Mouse (Mus musculus) neural tube, embryonic 11.5 days (tissue): Measurements from ENCODE around the gene Zfhx3. TPM values are rescaled to one million over a fixed set of nuclear protein-coding genes. Genes with fewer than 3 reads are reported as not detected.
A peak's percentile ranks its signal among the peaks of the same experiment; 100 is the strongest.

ENCODE experiments used
- ATAC-seq: fragments of 200-750 bp; cut with Nextera tagmentation; 2 replicates; pipeline ENCODE4 v1.8.0; 2017; ENCODE audit warnings: moderate number of reproducible peaks, mild to moderate bottlenecking, moderate TSS enrichment, moderate library complexity; ENCODE audit not compliant: insufficient read depth, low FRiP score, low TSS enrichment
- DNase-seq: peaks from one replicate; pipeline ENCODE4 v3.0.0-alpha.2; 2015; ENCODE audit warnings: low spot score
- H3K27ac ChIP-seq: fragments of 300-500 bp; sonication (generic); 2 replicates; pipeline ENCODE4 v1.5.1; 2014; ENCODE audit warnings: low read depth, mild to moderate bottlenecking, low read length
- H3K27me3 ChIP-seq: fragments of 300-500 bp; sonication (generic); 2 replicates; pipeline ENCODE4 v1.6.1; 2014; ENCODE audit warnings: mild to moderate bottlenecking, low read length, mixed read lengths; ENCODE audit not compliant: control insufficient read depth, insufficient read depth
- H3K36me3 ChIP-seq: fragments of 300-500 bp; sonication (generic); 2 replicates; pipeline ENCODE4 v1.6.1; 2014; ENCODE audit warnings: mild to moderate bottlenecking, low read length, moderate library complexity, mixed read lengths; ENCODE audit not compliant: control insufficient read depth, insufficient read depth
- H3K4me1 ChIP-seq: fragments of 300-500 bp; sonication (generic); 2 replicates; pipeline ENCODE4 v1.6.1; 2014; ENCODE audit warnings: low read length, mixed read lengths; ENCODE audit not compliant: control insufficient read depth, insufficient read depth
- H3K4me2 ChIP-seq: fragments of 300-500 bp; sonication (generic); 2 replicates; pipeline ENCODE4 v1.6.1; 2014; ENCODE audit warnings: low read depth, mild to moderate bottlenecking, moderate library complexity
- H3K4me3 ChIP-seq: fragments of 300-500 bp; sonication (generic); 2 replicates; pipeline ENCODE4 v1.5.1; 2014; ENCODE audit warnings: low read depth, low read length
- H3K9ac ChIP-seq: fragments of 300-500 bp; sonication (generic); 2 replicates; pipeline ENCODE4 v1.6.1; 2014; ENCODE audit warnings: mild to moderate bottlenecking, low read length
- H3K9me3 ChIP-seq: fragments of 300-500 bp; sonication (generic); 2 replicates; pipeline ENCODE4 v1.6.1; 2016; ENCODE audit warnings: low read length; ENCODE audit not compliant: control insufficient read depth
- WGBS: fragments of 180-500 bp; shearing (Covaris S2); extraction: QIAGEN DNeasy Blood & Tissue Kit; methylation state at CpG from one replicate; pipeline ENCODE4 v1.1.7; 2014; 5-methylcytosine and 5-hydroxymethylcytosine counted together
- polyA plus RNA-seq: library from polyadenylated mRNA; unstranded; fragments of >200 nt; fragmentation: Nextera tagmentation; extraction: Ambion mirVana; gene quantifications from 2 replicates; pipeline ENCODE4 v1.2.1, GENCODE M21; 2014

Gene Zfhx3
- polyA plus RNA-seq, 1 experiment from 2014 or later: 36.2 TPM

DNA sequence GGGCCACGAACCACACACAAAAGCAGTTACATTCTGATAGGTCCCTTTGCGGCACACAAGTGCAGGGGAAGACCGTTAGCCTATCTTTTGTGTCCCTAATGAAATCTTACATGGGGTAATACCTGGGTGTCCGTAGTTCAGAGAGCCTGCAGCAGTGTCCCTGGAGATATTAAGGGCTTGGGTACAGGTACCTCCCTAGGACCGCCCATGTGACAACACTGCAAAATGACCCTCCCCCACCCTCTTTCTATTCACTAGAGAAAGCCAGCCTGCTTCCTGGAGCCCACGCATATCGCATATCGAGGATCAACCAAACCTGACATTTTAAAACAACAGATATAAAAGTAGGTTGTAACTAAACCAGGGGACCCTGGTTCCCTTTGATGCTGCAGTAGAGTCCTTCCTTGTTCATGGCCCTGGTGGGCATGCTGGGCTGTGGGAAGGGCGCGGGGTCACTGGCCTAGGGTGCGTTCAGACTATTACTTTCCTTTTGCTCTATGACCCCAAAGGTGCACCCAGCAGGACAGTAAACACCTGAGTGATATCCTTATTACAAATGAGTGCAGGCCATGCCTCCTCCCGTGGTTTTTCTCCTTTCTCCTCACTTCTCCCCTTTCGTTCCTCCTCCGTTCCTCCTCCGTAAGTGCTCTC, 206.3 kb downstream of the Zfhx3 start:
- Histone ChIP-seq H3K27ac (no peak overlapping the region), H3K4me3 (no peak overlapping the region), H3K4me2 (no peak overlapping the region), H3K36me3 (no peaks in the 10 kb centered on the region), H3K27me3 (no peaks in the 10 kb centered on the region), H3K4me1 (no peaks in the 10 kb centered on the region), H3K9me3 (no peaks in the 10 kb centered on the region), H3K9ac (no peak overlapping the region)
- ATAC-seq: no peak
- 77% methylated on average over 15 of the region's 15 CpGs for WGBS
- no peak for DNase-seq

DNA sequence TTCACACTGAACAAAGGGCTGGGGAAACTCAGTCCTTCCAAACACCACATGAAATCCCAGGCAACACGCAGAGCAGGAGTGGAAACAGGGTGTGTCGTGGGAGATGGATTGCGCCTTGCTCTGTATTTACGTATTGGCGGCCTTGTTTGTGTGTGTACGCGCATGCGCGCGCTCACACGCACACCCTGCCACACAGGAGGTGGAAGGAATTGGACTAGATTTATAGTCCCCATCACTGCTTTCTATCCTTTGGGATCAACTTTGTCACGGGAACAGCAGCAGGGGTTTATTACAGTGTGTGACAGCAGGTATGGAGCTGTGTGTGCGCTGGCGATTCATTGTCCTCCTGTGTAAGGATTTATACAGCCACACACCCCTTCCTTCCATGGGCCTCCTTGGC, 228.4 kb downstream of the Zfhx3 start:
- peak; percentile 53; the same call in 1 of the 2 replicates for ATAC-seq
- WGBS: 78% methylated on average over 14 of the region's 14 CpGs

DNA sequence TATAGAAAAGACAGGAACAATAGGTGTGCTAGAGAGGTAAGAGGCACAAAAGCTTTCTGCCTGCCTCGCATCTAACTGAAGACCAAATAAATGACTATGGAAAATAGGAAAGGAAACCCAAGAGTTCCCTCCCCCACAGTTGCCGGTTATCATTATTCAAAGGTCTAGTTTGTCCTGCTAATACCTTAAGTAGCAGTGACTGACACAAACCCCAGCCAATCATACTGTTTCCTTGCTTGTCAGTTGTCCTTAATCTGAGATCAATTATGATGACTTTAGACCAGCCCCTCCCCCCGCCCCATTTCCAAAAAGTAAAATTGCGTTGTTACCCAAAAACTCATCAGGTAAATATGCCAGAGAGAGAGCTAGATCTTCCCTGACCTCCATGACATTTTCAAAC, 240.9 kb downstream of the Zfhx3 start:
- H3K4me1 ChIP-seq: no peaks in the 10 kb centered on the region
- no peak overlapping the region for H3K4me2 ChIP-seq
- no peak overlapping the region for H3K27ac ChIP-seq
- no peak for DNase-seq
- H3K9ac ChIP-seq: no peak overlapping the region
- no peak for ATAC-seq
- H3K36me3 ChIP-seq: no peaks in the 10 kb centered on the region
- no peak overlapping the region for H3K4me3 ChIP-seq
- H3K27me3 ChIP-seq: no peaks in the 10 kb centered on the region
- no peaks in the 10 kb centered on the region for H3K9me3 ChIP-seq
- WGBS: 80% methylated on average over 4 of the region's 4 CpGs

More for the DNA sequence above, 228.4 kb downstream of the Zfhx3 start:
- Histone ChIP-seq H3K27me3 (no peaks in the 10 kb centered on the region), H3K27ac (no peak overlapping the region), H3K9me3 (no peaks in the 10 kb centered on the region), H3K4me2 (no peak overlapping the region), H3K4me3 (no peak overlapping the region), H3K9ac (no peak overlapping the region), H3K4me1 (no peaks in the 10 kb centered on the region), H3K36me3 (no peaks in the 10 kb centered on the region)
- DNase-seq: peak; percentile 20

DNA sequence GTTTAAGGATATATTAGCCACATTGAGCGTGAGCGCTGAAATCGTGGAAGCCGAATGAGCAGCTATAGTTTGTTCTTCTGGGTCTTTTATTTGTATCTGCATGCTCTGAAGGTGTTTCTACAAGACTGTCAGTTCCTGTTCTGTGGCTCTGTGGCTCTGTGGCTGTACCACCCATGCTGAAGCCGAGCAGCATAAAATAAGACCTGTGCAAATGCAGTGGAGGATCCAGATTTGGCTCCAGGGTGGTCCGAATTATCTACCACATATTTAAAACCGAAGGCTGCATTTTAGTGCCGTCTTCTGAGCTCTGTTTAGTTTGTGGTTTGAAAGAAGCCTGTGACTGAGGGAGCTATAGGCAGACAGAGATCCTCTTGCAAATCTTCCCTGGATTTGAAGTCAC, 241.5 kb downstream of the Zfhx3 start:
- no peak overlapping the region for H3K27ac ChIP-seq
- DNase-seq (no peak), ATAC-seq (no peak)
- H3K27me3 ChIP-seq: no peaks in the 10 kb centered on the region
- no peak overlapping the region for H3K4me3 ChIP-seq
- WGBS: 85% methylated on average over 8 of the region's 8 CpGs
- H3K4me1 ChIP-seq: no peaks in the 10 kb centered on the region
- H3K4me2 ChIP-seq: no peak overlapping the region
- H3K9me3 ChIP-seq: no peaks in the 10 kb centered on the region
- no peak overlapping the region for H3K9ac ChIP-seq
- no peaks in the 10 kb centered on the region for H3K36me3 ChIP-seq

DNA sequence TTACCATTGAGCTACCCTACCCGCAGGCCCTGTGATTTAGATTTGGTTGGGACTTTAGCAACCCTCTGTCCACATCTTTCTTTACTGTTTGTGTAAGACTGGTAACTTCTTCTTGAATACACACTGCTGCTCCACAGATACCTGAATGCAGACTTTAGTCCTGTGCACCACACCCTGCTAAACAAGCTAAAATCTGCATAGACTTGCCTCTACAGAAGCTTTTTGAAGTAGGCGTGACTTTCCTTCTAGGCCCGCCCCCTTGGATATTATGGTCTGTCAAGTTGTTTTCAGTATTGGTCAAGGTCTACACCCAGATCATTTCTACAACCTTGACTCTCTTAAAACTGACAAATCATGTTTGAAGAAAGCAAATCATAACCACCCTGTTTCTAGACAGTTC, 243.8 kb downstream of the Zfhx3 start:
- H3K4me2 ChIP-seq: no peak overlapping the region

DNA sequence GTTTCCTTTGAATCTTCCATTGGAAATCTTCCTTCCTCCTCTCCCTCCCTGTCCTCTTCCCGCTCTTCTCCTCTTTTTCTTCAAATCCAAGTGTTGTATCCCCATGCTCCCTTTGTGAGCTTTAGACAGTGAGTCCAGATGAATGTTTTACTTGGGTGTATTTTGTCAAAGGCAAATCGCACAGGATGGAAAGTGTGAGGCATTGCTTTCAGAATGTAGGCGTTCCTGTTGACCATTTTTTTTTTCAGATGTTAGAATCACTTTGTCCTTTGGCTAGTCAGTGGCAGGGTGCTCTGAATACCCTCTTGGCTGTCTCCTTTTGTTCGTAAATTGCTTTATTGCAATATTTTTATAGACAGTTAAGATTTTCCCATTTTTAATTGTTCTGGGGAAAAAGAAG, 245.6 kb downstream of the Zfhx3 start:
- no peak for ATAC-seq
- H3K36me3 ChIP-seq: no peaks in the 10 kb centered on the region
- no peaks in the 10 kb centered on the region for H3K9me3 ChIP-seq
- H3K27ac ChIP-seq: no peak overlapping the region
- H3K4me3 ChIP-seq: no peak overlapping the region
- no peaks in the 10 kb centered on the region for H3K4me1 ChIP-seq
- H3K4me2 ChIP-seq: no peak overlapping the region
- WGBS: 81% methylated on average over 4 of the region's 4 CpGs
- H3K9ac ChIP-seq: no peak overlapping the region
- DNase-seq: no peak
- no peaks in the 10 kb centered on the region for H3K27me3 ChIP-seq

More for the DNA sequence above, 243.8 kb downstream of the Zfhx3 start:
- no peak overlapping the region for H3K4me3 ChIP-seq
- DNase-seq (no peak), ATAC-seq (no peak)
- 90% methylated on average over 3 of the region's 3 CpGs for WGBS
- no peak overlapping the region for H3K9ac ChIP-seq
- no peaks in the 10 kb centered on the region for H3K36me3 ChIP-seq
- no peaks in the 10 kb centered on the region for H3K4me1 ChIP-seq
- no peaks in the 10 kb centered on the region for H3K27me3 ChIP-seq
- H3K27ac ChIP-seq: no peak overlapping the region
- no peaks in the 10 kb centered on the region for H3K9me3 ChIP-seq

DNA sequence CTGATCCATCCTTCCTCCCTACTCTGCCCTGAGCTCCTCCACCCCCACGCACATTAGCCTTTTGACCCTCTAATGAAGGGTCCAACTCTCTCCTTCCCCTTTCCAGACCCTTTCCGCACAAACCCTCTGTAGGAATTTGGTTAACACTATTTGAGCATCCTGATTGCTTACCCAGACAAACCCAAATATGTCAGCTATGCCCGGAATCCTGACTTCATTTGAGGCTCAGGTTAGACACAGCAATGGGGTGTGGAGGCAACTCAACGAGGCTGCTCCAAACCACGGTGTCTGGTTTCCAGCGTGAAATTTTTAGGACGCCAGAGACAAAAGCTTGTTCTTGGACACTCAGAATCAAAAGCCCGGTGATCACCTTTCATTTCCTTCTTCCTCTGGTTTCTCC, 252.1 kb downstream of the Zfhx3 start:
- no peaks in the 10 kb centered on the region for H3K4me1 ChIP-seq
- no peak for DNase-seq
- H3K9me3 ChIP-seq: no peaks in the 10 kb centered on the region
- H3K4me3 ChIP-seq: no peak overlapping the region
- no peaks in the 10 kb centered on the region for H3K27me3 ChIP-seq
- no peak overlapping the region for H3K27ac ChIP-seq
- H3K36me3 ChIP-seq: no peaks in the 10 kb centered on the region
- no peak overlapping the region for H3K9ac ChIP-seq
- no peak for ATAC-seq
- 49% methylated on average over 8 of the region's 8 CpGs for WGBS
- no peak overlapping the region for H3K4me2 ChIP-seq

DNA sequence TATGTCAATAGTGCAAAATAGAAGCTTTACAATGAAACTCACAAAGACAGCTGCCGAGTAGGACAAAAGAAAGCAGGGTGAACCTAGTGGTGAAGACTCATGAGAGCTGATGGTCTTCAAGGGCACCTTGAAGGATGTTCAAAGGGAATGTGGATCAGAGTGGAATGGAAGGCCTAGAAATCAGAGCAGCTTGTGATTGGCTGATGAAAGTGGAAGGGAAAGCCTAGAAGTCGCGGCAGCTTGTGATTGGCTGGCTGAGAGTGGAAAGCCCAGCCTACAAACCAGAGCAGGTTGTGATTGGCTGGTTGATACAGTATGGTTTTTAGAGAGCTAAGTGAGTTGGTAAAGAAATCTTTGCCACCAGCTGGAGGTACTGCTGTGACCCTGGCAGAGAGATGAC, 272.6 kb downstream of the Zfhx3 start:
- no peak overlapping the region for H3K9ac ChIP-seq
- 90% methylated on average over 3 of the region's 3 CpGs for WGBS
- H3K4me1 ChIP-seq: no peaks in the 10 kb centered on the region
- no peaks in the 10 kb centered on the region for H3K36me3 ChIP-seq
- DNase-seq (no peak), ATAC-seq (no peak)
- H3K27ac ChIP-seq: no peak overlapping the region
- H3K4me3 ChIP-seq: no peak overlapping the region
- no peaks in the 10 kb centered on the region for H3K27me3 ChIP-seq
- H3K4me2 ChIP-seq: no peak overlapping the region
- no peaks in the 10 kb centered on the region for H3K9me3 ChIP-seq

DNA sequence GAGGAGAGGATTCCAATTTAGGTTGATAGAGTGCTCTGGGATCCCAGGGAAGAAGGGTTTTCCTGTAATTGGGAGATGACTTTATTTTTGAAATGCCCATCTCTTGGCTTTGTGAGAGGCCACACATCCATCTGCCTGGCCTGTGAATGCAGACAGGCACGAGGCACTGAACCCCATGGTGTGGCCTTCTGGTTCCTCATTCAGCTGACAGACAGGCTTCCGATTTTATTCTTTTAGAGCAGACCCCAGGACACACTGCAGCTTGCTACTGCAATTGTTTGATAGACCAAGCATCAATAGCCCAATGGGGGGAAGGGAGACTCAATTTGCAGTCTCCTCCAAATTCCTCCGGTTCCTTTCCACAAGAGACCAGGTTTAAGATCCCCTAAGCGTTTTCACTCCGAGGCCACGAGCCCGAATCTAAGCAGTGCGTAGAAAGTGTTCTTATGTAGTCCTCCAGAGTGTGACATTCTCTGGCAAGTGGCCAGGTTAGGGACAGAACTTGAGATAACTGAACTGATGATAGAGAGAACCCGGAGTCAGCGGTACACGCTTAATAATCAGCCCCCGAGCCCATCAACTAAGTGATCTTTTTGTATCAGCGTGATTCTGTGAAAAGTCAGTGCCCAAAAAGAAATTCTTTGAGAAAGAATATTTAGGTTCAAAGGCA, 275.9 kb downstream of the Zfhx3 start:
- H3K4me3 ChIP-seq: no peak overlapping the region
- no peaks in the 10 kb centered on the region for H3K9me3 ChIP-seq
- no peak overlapping the region for H3K27ac ChIP-seq
- no peaks in the 10 kb centered on the region for H3K27me3 ChIP-seq
- no peaks in the 10 kb centered on the region for H3K4me1 ChIP-seq
- no peak for ATAC-seq
- H3K36me3 ChIP-seq: no peaks in the 10 kb centered on the region
- no peak overlapping the region for H3K9ac ChIP-seq
- 62% methylated on average over 13 of the region's 13 CpGs for WGBS
- DNase-seq: no peak
- no peak overlapping the region for H3K4me2 ChIP-seq
